Mouse (Mus musculus) layer of hippocampus, adult 11-12 months (tissue): Measurements from ENCODE around the gene Gnmt.

Source experiments
- DNase-seq: peaks from one replicate; pipeline ENCODE4 v3.0.0; 2022; ENCODE audit warnings: low spot score

Gene Gnmt

GRCm38 (mm10) chr17:46703971-46704886 lies 24.7 kb downstream of the Gnmt start:
- no peak for DNase-seq

GRCm38 (mm10) chr17:46702506-46702905 lies 26.5 kb downstream of the Gnmt start:
- no peak for DNase-seq

DNA sequence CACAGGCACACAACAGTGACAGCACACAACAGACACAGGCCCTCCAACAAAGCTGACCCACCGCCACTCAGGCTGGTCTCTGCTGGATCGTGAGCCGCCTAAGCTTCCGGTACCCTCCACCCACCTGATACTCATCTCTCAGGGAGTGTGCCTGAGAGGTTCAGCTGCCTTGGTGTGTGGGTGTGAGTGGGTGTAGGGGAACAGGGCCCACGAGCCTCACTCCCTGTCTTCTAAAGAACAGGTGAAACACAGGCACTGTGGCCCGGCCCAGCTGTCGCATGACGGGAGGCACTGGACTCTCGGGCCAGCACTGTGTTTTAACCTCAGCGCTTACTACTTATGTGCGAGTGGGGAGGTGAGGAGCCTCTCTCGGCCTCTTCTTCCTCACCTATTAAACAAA lies 26.9 kb downstream of the Gnmt start:
- no peak for DNase-seq

- DNase-seq, result no peak
Observed at GRCm38 (mm10) chr17:46701489-46701888, 27.5 kb downstream of the Gnmt start.

DNA sequence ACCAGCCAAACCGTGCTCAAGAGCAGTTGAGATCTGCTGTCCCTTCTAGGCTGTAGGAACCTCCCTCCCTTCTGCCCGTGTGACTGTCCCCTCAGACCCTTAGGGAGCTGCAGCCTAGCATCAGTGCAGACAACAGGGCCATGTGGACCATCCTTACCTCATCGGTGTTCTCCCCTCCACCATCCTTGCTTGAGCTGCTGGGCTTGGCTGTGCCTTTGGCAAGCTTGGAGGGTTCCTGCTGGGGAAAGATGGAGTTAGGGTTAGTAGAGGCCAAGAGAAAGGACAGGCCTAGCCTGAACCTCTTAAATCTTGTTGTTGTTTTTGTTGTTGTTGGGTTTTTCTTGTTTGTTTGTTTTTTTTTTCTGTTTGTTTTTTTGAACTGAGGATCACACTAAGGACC lies 29.1 kb downstream of the Gnmt start:
- no peak for DNase-seq

- DNase-seq, result no peak
Observed at GRCm38 (mm10) chr17:46699245-46699644, 29.7 kb downstream of the Gnmt start.

DNA sequence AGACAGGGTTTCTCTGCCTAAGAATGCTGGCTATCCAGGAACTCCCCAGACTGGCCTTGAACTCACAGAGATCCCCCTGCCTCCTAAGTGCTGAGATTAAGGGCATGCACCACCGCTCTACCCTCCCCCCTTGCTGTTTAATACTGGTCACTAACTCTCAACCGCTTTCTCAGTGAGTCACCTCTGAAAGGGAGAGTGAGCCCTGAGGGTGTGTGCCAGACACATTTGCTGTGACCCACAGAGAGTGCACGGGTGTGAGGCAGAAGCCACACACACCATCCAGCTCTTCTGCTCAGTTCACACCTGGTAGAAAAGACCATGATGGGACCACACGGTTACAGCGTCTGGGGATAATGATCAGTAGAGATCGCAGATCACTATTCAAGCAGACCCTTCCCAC lies 30.5 kb downstream of the Gnmt start:
- no peak for DNase-seq

GRCm38 (mm10) chr17:46694517-46695063 lies 34.4 kb downstream of the Gnmt start:
- DNase-seq, result no peak

DNA sequence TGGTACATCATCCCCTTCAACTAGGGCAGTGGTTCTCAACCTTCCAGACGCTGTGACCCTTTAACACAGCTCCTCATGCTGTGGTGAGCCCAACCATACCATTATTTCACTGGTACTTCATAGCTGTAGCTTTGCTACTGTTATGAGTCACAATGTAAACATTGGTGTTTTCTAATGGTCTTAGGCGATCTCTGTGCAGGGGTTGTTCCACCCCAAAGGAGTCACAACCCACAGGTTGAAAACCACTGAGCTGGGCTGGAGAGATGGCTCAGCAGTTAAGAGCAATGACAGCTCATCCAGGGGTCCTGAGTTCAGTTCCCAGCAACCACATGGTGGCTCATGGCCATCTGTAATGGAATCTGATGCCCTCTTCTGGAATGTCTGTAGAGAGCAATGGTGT lies 37.6 kb downstream of the Gnmt start:
- no peak for DNase-seq

GRCm38 (mm10) chr17:46690665-46691064 lies 38.3 kb downstream of the Gnmt start:
- DNase-seq, result no peak

DNA sequence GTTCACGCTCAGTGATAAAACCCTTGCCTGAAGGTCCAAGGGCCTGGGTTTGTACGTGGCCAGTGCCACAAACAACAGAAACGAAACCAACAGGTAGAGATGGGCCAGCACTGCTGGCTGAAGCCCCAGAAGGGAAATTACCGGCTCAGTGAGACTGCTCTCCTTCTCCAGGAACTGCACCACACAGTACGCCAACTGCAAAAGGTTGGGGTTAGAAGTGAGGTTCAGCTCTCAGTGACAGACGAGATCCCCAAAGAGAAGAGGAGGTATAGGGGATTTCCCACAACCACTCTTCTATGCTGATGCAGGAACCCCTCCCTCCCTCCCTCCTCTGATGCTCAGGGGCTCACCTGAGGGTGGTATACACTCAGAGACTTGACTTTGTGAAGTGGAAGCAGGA lies 43.1 kb downstream of the Gnmt start:
- DNase-seq, result no peak

DNA sequence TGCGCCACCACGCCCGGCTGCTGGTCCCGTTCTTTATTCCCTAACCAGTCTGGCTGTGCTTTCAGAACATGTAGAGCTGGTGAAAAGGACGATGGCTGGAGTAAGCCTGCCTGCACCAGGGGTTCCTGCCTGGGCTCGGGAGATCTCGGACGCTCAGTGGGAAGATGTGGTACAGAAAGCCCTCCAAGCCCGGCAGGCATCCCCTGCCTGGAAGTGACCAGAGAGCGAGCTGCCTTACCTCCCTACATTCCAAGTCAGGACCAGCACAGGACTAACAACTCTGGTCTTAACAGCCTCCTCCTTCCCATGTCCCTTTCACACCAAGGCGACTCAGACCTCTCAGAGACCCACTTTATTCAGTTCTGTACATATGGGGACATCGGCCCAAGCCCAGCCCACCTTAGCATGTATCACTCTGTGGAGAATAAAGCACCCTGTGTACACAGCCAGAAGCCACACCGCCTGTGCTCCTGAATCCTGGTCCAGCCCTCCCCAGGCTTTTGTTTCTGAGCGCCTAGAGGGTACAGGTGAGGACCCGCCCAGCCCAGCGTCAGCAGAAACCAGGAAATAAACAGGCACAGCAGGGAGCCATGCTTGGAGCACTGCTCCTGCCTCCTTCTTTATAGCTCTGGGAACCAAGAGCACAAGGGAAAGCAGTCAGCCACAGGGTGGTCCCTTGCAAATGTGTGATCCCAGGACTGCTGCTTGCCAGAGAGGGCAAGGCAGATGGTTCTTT lies 46.1 kb downstream of the Gnmt start:
- DNase-seq, result no peak

DNA sequence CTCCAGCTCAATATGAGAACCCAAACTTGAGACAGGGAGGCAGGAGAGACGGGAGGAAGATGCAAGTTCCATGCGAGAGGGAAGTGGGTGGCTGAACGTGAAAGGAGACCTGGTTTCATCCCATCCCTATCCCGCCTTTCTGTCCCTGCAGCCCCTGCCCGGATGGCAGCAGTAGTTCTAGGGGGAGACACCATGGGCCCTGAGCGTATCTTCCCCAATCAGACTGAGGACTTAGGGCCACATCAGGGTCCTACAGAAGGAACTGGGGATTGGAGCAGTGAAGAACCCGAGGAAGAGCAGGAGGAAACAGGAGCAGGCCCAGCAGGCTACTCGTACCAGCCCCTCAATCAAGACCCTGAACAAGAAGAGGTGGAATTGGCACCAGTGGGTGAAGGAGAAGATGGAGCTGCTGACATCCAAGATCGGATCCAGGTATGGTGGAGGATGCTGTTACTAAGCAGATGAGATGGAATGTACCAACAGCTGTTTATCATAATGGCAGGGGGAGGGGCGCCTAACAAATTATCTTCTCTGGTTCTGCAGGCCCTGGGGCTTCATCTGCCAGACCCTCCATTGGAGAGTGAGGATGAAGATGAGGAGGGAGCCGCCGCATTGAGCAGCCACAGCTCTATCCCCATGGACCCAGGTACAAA lies 47.4 kb downstream of the Gnmt start:
- DNase-seq, result no peak

DNA sequence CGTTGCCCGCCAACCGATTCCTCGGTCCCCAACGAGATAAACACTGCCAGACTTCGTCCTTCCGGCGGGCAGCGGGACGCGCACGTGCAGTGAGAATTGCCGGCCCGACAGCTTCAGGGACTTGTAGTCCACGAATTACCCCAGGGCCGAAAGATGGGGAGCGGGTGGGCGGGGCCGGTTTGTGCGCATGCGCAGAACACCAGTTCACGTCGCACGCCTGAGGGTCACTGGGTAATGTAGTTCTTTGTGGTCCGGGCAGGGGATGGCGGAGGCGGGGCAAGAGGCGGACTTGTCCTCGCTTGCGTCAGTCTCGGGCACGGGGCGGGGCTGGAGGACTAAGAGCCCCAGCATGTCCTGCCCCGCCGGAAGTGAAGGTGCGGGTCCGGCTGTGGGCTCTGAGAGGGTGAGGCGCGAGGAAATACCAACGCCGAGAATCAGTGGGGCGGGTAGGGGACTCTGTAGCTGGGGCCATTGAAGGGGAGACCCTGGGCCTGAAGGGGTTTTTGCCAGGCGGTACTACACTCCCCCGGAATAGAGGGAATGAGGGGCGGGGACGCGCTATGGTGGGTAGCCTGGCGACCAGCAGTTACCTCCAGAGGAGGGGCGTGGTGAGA lies 48.1 kb downstream of the Gnmt start, which contains the start of gene Klhdc3:
TSS of gene Klhdc3 (minus strand) at position 155 of the 614 bp plus-strand sequence.
- peak; percentile 97 for DNase-seq

DNA sequence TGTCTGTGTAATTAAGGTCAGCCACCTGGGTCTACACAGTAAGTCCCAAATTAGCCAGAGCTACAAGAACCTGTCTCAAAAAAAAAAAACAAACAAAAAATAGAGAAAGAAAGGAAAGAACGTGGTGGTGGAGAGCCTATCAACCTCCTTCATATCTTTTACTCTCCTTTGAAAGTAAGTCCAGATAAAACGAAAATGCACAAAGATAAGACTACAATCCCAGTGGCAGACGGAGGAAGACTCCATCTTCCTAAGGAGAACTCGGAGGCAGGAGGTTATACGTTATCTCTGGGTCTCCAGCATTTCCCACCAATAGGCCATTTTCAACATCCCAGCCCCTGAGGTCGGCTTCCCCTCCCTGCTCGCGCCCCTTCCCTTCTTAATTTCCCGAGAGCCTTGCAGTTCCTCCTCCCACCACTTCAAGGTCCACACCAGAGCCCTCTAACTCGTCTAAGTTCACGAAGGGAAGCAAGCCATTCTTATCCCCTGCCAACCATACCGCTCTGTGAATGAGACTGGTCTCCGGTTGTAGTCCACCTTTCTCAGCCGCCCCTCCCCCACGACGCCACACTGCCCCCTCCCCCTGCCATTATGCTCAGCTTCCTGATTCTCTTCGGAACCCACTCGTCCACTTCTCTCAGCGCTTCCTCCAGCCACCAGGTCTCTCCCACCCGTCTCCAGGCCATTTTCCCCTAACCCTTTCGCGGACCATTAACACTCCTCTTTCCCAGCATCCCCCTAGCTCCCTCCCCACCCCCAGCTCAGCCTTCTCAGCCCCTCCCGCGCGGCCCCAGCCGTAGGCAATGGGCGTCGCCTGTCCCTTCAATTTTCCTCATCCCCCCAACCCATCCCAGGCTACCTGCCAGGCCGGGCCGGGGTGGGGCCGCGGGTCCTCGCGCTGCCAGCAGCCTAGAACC lies 48.9 kb downstream of the Gnmt start:
- peak; percentile 55 for DNase-seq

DNA sequence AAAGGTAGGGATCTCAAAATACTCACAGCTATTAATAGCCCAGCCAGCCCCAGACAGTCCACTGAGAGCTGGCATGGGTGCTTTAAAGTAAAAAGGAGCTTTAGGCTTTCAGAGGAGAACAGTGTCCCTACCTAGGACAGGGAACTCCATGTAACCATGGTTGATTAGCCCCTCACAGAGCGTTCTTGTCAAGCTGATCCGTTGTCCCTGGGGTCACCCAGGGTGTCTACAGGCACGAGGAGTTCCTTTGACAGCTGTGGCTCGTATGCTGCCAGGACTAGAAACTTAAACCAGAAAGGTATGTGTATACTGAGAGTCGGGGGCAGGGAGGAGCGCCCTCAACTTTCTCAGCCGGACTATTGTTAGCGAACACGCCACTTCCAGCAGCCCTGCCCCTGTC lies 50.1 kb downstream of the Gnmt start:
- no peak for DNase-seq

- no peak for DNase-seq
Observed at GRCm38 (mm10) chr17:46678416-46678815, 50.6 kb downstream of the Gnmt start, which contains the start of gene Mea1. Gene Mea1, plus strand, starts transcription at chr17:46678793.
